In genomic region chr9:21248326-21248725, GRCm38 (mm10) we compare ENCODE assay signal across 9 mouse cellular contexts. TPM values are rescaled to one million over a fixed set of nuclear protein-coding genes. Genes with fewer than 3 reads are reported as not detected.
DNase-seq lines count a peak whose midpoint lies in the region; ATAC-seq and TF ChIP-seq lines count a peak whose summit lies in the region.
"Had no signal": no experiment of that assay in that cellular context is flagged by ENCODE, and none has a peak within 500 bp of the region (broad histone marks: within the 10 kb centered on the region; RNA-seq: fewer than 3 reads in every experiment).

Gene S1pr5, minus strand, starts transcription at chr9:21248443.

- H3K27ac ChIP-seq in forebrain, embryonic 11.5 days (ENCODE audit: low read depth, low read length): no peak within 1 kb of the TSS
- H3K27ac ChIP-seq in forebrain, embryonic 16.5 days (ENCODE audit: low read length): no peak within 1 kb of the TSS
- H3K27ac ChIP-seq in gastrocnemius, adult 2 months: no peak within 1 kb of the TSS
- no peak within 1 kb of the TSS for H3K27ac ChIP-seq in liver, postnatal 0 days (ENCODE audit: low read depth)

- H3K36me3 ChIP-seq in forebrain, embryonic 11.5 days (ENCODE audit: control insufficient read depth, insufficient read depth, low read length): no peaks in the 10 kb centered on the region
- no peaks in the 10 kb centered on the region for H3K36me3 ChIP-seq in forebrain, embryonic 16.5 days (ENCODE audit: control insufficient read depth, insufficient read depth)
- H3K36me3 ChIP-seq in liver, postnatal 0 days (replicated peaks; ENCODE audit: insufficient read depth, low read length): no peaks in the 10 kb centered on the region

- peaks cover 69% of the 10 kb centered on the region for H3K27me3 ChIP-seq in forebrain, embryonic 11.5 days (ENCODE audit: control insufficient read depth, insufficient read depth, low read length)
- H3K27me3 ChIP-seq in forebrain, embryonic 16.5 days (replicated peaks; ENCODE audit: control insufficient read depth, insufficient read depth, low read length): peaks cover 60% of the 10 kb centered on the region
- H3K27me3 ChIP-seq in liver, postnatal 0 days (ENCODE audit: insufficient read depth, low read length): peaks cover 71% of the 10 kb centered on the region

- no peak for DNase-seq in forebrain, embryonic 11.5 days (ENCODE audit: low spot score)
- DNase-seq in MN1 (ENCODE audit: low spot score): peak; percentile 67
- DNase-seq in gastrocnemius, adult 2 months: peak; percentile 77
- DNase-seq in kidney, adult 9 months: peak; percentile 54
- DNase-seq in liver, postnatal 0 days: peak; percentile 65
- DNase-seq in retina, postnatal 1 day: peak; percentile 59
- DNase-seq in T-cell, adult 2 months (ENCODE audit: low spot score): no peak

- ATAC-seq in forebrain, embryonic 11.5 days (replicated peaks; ENCODE audit: low FRiP score): no peak
- ATAC-seq in forebrain, embryonic 16.5 days: no peak
- 0 out of 2 replicates have a peak, but pooled peaks have one; percentile 24 for ATAC-seq in liver, postnatal 0 days

- H3K9ac ChIP-seq in forebrain, embryonic 11.5 days (ENCODE audit: low read length): no peak within 1 kb of the TSS
- no peak within 1 kb of the TSS for H3K9ac ChIP-seq in forebrain, embryonic 16.5 days (replicated peaks; ENCODE audit: low read depth, low read length)
- peak within 1 kb of the TSS; percentile 38; the same call in 1 of the 2 replicates for H3K9ac ChIP-seq in liver, postnatal 0 days (replicated peaks)

- H3K4me2 ChIP-seq in forebrain, embryonic 11.5 days (ENCODE audit: low read depth, low read length, severe bottlenecking): no peak within 1 kb of the TSS
- no peak within 1 kb of the TSS for H3K4me2 ChIP-seq in forebrain, embryonic 16.5 days (ENCODE audit: low read length)
- peak within 1 kb of the TSS; percentile 62 for H3K4me2 ChIP-seq in liver, postnatal 0 days (ENCODE audit: low read depth, low read length)

- no peak for TF ChIP-seq CTCF in gastrocnemius, adult 2 months (IDR thresholded peaks at IDR 0.05)
- TF ChIP-seq CTCF in liver, postnatal 0 days (IDR thresholded peaks at IDR 0.05; ENCODE audit: low read depth): no peak

- under 1% methylated on average over 30 of the region's 30 CpGs for WGBS in forebrain, embryonic 11.5 days
- WGBS in forebrain, embryonic 16.5 days: under 1% methylated on average over 30 of the region's 30 CpGs
- 2% methylated on average over 30 of the region's 30 CpGs for WGBS in liver, postnatal 0 days (ENCODE audit: insufficient replicate concordance)

- no peak for TF ChIP-seq EP300 in liver, postnatal 0 days (IDR thresholded peaks at IDR 0.05; ENCODE audit: low read depth)

- peak within 1 kb of the TSS; percentile 2; the same call in 1 of the 2 replicates for H3K4me3 ChIP-seq in forebrain, embryonic 11.5 days (ENCODE audit: low read depth, low read length)
- H3K4me3 ChIP-seq in forebrain, embryonic 16.5 days (replicated peaks; ENCODE audit: low read length): no peak within 1 kb of the TSS
- H3K4me3 ChIP-seq in gastrocnemius, adult 2 months: peak within 1 kb of the TSS; percentile 59
- peak within 1 kb of the TSS; percentile 28 for H3K4me3 ChIP-seq in liver, postnatal 0 days (ENCODE audit: low read depth, low read length)

- H3K9me3 ChIP-seq in forebrain, embryonic 11.5 days (ENCODE audit: control insufficient read depth, low read length): no peaks in the 10 kb centered on the region
- H3K9me3 ChIP-seq in forebrain, embryonic 16.5 days (ENCODE audit: control insufficient read depth, low read length): no peaks in the 10 kb centered on the region
- H3K9me3 ChIP-seq in liver, postnatal 0 days (ENCODE audit: low read length): no peaks in the 10 kb centered on the region

- intact Hi-C loops in gastrocnemius, adult 2 months (cut with DNase I): no loop called here

- H3K4me1 ChIP-seq in forebrain, embryonic 11.5 days (replicated peaks; ENCODE audit: control insufficient read depth, insufficient read depth, low read length): peaks cover 10% of the 10 kb centered on the region; the same call in 1 of the 2 replicates
- peaks cover 18% of the 10 kb centered on the region for H3K4me1 ChIP-seq in forebrain, embryonic 16.5 days (replicated peaks; ENCODE audit: control insufficient read depth, insufficient read depth, low read length)
- peaks cover 26% of the 10 kb centered on the region for H3K4me1 ChIP-seq in liver, postnatal 0 days (ENCODE audit: insufficient read depth)

RNA-seq across cellular contexts. Expression of gene S1pr5, which starts in this region (rescaled TPM):
- polyA plus RNA-seq in forebrain, embryonic 11.5 days (2014; fragmentation: Nextera tagmentation; extraction: Ambion mirVana): 0.09 and 0.11 TPM in 2 replicates
- 2.6 and 2.8 TPM in 2 replicates for polyA plus RNA-seq in forebrain, embryonic 16.5 days (2015; fragmentation: Nextera tagmentation; extraction: Ambion mirVana)
- under 1 TPM; 0.15 to 0.33 TPM for total RNA-seq in gastrocnemius, adult 2 months (2021)
- 0.08 and 0.17 TPM in 2 replicates for polyA plus RNA-seq in liver, postnatal 0 days (2015; fragmentation: Nextera tagmentation; extraction: Ambion mirVana)
- total RNA-seq: CH12.LX had no signal

Comparison
In these comparisons a context has a peak if more than half of its experiments do, and no peak if none do; other contexts are left out.
1. Peak in DNase-seq and H3K4me3 ChIP-seq in gastrocnemius, adult 2 months; RNA of the gene not detected or under 1 TPM.
2. Peak in DNase-seq, ATAC-seq, H3K4me3 ChIP-seq, H3K9ac ChIP-seq and H3K4me2 ChIP-seq in liver, postnatal 0 days; RNA of the gene not detected or under 1 TPM.
3. DNase-seq: peak in MN1 (single experiment), kidney, adult 9 months (single experiment) and retina, postnatal 1 day (single experiment); none in forebrain, embryonic 11.5 days (single experiment) and T-cell, adult 2 months (single experiment).